Mouse (Mus musculus): Measurements from ENCODE around the gene Impg2.

The Impg2 gene

DNA sequence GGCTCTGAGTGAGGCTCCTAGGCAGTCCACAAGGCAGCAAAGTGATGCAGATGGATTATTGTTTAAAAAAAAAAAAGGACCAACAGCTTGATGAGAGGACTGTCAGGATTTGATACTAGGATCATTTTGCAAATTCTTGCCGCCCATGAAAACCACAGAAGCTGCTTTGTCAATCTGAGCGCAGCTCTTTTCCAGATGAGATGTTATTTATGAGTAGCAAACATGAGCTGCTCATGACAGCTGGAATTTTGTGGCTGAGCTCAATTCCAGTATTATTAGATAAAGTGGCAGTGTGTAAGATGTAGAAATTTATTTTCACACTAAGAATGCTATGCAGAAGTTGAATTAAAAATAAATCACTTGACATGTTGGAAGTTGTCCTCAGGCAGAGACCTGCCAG lies 94.7 kb downstream of the Impg2 start:
- in situ Hi-C loops (cut with MboI, MseI), result no loop called here

DNA sequence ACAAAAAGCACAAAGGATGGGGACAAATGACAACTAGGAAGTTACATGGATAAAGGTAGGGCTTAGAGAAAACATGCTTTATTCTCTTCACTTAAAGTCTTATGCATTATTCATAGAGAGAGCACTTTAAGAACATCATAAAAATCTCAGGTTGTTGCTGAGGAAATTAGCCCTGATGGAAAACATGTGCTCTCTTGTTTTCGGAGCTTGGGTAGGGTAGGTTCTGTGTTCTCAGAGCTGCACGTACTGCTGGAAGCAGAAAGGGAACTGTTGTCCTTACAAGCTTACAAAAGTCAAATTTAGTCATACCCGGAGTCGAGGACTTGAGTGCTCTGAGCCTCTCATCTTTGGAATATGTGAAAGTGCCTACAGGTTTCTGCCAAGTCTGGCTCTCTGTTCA lies 98.9 kb downstream of the Impg2 start:
- in situ Hi-C loops (cut with MboI, MseI), result no loop called here

DNA sequence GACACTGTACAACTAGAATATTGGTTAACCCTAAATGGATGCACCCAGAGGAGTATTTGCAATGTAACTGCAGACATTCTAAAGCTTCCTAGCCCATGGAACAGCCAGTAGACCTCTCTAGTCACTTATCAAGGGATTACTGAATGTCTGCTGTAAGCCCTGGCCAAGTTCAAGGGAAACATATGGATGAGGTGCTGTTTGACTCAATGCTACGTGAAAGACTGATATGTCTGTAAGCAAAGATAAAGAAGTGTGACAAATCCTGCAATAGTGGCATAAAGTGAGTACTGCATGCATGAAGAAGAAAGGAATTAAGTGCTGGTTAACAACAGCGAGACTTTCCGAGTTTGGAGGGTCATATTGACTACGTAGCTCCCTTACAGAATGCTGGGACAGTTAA lies 100.1 kb downstream of the Impg2 start:
- in situ Hi-C loops (cut with MboI, MseI), result no loop called here

DNA sequence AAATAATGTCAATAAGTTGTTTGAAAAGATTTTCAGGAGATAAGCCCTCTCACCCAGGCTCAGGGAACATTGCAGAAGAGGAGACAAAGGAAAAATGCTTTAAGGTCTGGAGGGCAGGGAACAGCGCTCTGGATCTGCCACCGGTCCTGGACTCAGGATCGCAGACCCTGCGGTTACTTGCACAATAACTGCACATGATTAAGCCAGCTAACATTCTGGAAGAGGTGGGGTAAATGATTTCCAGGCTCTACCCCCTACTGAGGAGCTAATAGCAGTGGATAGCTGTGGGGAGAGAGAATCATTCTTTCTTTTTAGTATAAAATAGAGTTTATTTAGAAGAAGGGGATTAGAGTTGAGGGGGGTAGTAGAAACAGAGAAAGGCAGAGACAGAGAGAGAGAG lies 103.5 kb downstream of the Impg2 start:
- in situ Hi-C loops (cut with MboI, MseI), result no loop called here

DNA sequence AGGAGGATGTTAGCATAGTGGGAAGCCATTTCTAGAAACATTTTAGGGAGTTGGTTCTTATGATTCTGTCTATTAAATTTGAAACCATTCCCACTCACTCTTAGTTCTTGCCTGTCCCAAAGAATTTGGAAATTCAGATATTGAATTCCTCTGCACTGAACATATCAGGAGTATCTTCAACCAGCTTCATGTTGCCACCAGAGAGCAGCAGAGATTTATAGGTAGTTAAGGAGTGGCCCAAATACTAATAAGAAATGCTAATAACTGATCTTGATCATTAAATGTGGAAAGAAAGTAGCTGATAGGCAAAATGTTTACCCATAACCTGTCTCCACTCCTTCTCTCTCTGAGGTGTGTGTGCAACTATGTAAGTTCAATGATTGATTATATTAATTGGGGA lies 107.2 kb downstream of the Impg2 start:
- in situ Hi-C loops (cut with MboI, MseI), result no loop called here
